Mouse (Mus musculus) thymus, postnatal 36 days (tissue): ENCODE results near the gene Polr2a.
A peak's percentile ranks its signal among the peaks of the same experiment; 100 is the strongest.

Experiments
- DNase-seq, 2 experiments: peaks; one replicate each; pipeline ENCODE4 v3.0.0; 2022; ENCODE audit warnings: mixed read lengths in 2 of 2

The Polr2a gene

DNA sequence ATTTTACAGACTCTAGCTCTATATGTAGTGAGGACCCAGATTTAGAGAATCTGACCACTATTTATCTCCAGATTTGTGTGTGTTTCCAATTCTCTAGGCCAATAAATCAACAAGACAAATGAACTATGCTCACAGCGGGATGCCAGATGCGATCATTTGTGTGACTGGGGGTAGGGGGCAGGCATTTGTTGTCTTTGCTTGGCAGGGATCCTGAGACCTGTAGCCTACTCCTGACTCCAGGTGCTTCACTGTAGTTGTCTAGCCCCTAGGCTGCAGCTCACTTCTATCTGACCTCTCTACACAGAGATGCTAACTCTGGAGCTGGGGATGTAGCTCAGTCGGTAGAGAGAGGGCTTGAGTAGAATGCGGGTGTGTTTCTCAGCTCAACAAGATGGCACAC, 23.4 kb upstream of the Polr2a start:
- no peak for DNase-seq

DNA sequence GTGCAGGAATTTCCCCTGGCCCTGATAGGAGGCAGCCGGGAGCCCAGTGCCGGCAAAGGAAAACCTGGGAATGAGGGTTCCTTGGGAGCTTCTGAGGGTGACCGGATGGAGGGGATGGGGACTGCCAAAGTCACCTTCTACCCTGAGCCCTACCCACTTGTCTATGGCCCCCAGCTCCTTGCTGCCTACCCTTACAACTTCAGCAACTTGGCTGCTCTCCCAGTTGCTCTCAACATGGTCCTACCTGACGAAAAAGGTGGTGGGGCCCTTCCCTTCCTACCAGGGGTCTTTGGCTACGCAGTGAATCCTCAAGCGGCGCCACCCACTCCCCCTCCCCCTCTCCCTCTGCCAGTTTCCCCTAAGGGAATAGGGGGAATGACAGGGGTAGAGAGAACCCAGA, 20.5 kb upstream of the Polr2a start:
- no peak for DNase-seq

DNA sequence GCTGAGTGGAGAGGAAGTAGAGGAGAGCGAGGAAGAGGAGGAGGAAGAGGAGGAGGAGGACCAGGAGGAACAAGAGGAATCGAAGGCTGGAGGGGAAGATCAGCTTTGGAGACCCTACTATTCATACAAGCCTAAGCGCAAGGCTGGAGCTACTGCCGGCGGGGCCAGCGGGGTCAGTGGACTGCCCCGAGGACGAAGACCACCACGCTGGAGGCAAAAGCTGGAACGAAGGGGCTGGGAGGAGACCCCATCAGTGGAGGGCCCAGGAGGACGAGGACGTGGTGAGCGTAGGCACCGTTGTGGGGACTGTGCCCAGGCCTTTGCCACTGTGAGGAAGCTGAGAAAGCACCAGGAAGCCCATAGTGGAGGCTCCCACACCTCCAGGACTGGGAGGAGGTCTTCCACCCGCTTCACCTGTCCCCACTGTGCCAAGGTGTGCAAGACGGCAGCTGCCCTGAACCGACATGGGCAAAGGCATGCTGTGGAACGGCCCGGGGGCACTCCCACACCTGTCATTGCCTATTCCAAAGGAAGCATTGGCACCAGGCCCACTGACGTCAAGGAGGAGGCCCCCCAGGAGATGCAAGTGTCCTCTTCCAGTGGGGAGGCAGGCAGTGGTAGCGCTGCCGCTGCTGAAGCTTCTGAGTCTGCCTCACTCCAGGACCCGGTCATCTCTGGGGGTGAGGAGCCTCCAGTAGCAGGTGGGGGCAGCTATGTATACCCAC, 20.0 kb upstream of the Polr2a start:
- DNase-seq, result no peak

DNA sequence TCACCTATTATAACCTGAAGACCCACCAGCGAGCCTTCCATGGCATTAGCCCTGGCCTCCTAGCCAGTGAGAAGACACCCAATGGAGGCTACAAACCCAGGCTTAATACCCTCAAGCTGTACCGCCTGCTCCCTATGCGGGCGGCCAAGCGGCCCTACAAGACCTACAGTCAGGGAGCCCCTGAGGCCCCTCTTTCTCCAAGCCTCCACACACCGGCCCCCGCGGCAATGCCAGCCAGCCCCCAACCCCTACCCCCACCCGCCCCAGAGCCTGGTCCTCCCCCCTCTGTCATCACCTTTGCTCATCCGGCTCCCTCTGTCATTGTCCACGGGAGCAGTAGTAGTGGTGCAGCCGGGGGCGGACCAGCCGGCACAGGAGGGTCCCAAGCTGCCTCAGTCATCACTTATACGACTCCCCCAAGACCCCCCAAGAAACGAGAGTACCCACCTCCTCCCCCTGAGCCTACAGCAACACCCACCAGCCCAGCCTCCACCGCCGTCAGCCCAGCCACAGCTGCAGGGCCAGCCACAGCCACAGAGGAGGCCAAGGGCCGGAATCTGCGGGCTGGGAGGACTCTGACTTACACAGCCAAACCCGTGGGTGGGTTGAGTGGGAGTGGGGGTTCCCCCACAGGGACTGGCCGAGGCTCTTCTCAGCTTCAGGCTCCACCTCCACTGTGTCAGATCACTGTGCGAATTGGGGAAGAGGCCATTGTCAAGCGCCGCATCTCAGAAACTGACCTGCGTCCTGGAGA, 19.2 kb upstream of the Polr2a start:
- no peak for DNase-seq

DNA sequence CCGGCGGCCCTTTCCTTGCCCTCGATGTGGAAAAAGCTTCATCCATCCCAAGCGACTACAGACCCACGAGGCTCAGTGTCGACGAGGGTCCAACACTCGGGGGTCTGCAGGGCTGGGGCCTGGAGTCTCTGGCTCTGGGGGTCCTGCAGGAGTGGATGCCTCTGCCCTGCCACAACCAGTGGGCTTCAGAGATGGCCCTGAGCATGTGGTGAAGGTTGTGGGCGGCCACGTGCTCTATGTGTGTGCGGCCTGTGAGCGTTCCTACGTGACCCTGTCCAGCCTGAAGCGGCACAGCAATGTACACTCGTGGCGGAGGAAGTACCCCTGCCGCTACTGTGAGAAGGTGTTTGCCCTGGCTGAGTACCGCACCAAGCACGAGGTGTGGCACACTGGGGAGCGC, 18.1 kb upstream of the Polr2a start:
- DNase-seq, result no peak

DNA sequence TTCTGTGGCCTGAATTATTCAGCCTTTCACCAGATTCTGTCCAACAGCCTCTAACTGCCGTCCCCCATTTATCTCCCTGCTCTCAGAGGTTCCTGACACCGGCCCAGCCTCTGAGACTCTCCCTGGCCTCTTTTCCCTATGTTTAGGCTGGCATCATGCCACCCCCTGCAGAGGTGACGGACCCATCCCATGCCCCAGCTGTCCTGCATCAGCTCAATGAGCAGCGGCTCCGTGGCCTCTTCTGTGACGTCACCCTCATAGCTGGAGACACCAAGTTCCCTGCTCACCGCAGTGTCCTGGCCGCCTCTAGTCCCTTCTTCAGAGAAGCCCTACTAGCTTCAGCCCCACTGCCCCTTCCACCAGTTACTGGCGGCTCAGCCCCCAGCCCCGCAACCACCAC, 17.3 kb upstream of the Polr2a start:
- DNase-seq, result no peak

DNA sequence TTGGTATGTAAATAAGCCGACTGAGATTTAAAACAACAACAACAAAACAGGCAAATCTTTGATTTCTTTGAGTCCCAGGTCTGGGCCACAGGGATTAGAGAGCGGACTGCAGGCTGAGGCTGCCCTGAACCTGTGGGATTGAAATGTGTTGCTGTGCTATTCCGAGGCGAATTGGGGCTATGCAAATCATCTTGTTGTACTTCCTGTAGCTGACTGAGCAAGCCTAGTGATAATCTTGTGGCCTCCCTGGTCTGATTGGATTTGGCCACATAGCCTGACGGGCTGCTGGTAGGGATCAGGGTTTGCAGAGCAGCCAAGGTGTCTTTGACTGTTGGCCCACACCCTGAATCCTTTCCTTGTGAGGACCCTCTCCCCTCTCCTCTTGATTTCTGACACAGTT, 16.5 kb upstream of the Polr2a start:
- DNase-seq, result no peak

DNA sequence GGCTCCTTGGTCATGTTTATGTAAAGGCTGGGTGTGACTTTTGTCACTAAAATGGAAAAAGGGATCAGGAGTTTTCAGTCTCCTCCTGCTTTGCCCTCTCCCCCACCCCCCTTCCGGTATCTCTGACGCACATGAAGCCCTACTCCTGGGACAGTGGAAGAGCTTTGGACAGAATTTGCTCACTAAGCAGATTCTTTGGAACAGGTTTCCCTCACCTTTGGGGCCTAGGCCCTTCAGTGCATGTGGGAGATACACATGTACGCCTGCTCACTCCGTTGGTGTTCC, 9.1 kb upstream of the Polr2a start:
- no peak for DNase-seq

DNA sequence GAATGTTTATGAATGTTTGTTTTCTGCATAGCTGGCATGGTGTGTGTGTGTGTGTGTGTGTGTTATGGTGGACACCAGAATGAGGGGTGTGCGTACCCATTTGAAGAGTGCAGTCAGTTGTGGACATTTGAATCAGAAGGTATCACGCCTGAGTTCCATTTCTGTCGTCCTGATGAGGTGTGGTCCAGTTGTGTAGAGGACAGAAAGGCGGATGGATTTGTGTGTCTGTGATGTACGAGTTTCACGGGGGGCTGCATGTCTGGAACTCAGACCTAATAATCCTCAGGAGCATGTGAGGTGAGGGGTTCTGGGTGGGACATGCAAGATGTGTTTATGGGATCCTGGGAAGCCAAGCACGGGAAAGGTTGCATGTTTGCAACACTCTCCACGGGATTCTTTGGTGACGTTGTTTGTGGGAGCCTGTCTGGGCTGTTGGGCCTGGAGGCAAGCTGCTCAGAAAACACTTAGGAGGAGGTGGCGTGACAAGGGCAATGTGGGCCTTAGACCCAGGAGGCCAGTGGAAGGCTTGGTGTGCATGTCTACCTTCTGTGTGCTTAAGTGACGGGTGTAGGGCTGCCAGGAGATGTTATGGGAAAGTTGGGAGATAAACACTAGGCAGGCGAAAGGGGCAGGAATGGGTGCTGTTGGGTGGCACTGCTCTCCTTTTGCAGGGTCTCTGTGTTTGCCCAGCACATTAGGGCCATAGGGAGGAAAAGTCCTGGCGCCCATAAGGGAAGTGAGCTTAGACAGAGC, 8.6 kb upstream of the Polr2a start:
- no peak for DNase-seq

DNA sequence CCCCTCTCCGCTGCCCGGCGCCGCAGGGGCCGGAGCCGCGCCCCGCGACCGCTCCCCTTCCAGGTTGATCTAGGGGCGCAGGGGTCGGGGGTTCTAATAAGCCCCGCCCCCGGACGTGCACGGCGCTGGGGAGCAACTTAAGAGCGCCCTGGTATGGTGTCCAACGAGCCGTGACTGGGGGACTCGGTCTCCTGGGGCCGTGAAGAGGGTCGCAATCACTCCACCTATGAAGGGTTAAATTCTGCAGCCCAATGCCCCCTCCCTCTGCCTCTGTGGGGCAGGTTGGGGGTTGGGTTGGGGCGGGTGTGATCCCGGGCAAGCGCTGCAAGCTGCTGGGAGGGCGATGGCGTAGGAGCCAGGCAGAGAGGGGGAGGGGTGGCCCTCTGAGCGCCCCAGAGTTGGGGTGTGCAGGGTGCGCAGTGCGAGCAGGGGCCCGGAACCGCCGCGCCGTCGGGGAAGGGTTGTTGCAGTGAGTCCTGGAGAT, 7.7 kb upstream of the Polr2a start:
- peak; percentile 88 to 90 for DNase-seq

DNA sequence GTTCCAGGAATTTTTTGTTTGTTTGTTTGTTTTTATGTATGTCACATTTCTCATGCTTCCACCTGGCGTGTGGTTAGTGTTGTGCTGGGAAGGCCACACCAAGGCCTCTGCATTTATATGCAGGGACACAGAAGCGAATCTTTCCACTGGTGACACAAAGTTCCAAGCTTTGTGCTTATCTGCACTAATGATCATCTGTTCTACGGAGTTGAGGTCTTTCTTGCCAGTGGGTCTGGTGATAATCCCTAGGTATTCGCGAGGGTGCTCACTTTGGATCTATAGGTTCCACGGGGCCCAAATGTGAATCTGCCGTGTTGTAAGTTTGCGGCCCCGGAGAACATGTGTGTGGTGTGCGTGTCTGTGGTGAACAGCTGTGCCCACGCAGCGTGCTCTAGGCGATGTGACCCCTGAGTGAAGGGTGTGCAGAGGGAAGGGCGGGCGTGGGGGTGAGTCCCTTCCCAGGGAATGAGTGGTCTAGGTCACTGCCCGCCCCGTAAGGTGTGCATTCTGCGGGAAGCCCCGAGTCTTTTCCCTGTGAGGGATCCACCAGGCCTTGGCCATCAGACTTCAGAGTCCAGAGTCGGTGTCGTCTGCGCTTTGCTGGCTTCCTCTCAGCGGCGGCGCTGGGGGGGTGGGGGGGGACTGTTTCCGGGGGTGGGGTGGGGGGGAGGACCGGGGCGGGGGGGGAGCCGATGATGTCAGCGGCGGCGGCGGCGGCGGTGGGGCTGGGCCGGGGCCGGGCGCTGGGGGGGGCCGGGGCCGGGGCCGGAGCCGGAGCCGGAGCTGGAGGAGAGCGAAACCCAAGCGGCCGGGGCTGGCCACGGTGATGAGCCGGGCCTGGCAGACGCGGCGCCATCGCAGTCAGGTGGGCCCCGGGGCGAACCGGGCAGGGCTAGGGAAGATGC, 7.0 kb upstream of the Polr2a start, which contains the start of gene Zbtb4:
Zbtb4 (plus strand) TSS at position 692 of the 905 bp plus-strand sequence.
- DNase-seq, result peak; percentile 47 to 58

DNA sequence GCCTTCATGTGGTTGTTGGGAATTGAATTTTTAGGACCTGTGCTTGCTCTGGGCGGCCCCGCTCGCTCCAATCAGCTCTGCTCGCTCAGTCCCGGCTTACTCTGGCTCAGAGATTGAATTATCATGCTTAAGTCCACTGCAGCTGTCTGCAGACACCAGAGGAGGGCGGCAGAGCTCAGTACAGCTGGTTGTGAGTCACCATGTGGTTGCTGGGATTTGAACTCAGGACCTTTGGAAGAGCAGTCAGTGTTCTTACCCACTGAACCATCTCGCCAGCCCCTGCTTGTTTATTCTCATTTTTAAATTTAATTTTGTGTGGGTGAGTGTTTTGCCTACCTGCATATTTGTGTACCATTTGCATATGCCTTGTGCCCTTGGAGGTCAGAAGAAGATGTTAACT, 5.1 kb upstream of the Polr2a start:
- DNase-seq, result no peak

DNA sequence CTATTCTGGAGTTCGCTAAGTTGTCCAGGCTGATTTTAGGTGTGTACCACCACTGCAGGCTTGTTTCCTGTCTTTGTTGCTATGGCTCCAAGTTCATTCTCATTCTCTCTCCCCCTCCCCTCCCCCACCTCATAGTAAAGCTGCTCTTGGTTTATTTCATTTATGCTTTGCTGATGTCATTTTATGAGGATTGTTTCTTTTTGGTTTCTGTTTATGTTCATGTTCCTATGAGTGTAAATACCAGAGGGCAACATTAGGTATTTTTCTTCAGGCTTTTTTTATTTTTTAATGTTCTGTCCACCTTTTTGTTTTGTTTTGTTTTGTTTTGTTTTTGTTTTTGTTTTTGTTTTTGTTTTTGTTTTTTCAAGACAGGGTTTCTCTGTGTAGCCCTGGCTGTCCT, 3.4 kb upstream of the Polr2a start, which contains the start of gene Slc35g3:
Slc35g3 (minus strand) TSS at position 101 of the 400 bp plus-strand sequence.
- no peak for DNase-seq

DNA sequence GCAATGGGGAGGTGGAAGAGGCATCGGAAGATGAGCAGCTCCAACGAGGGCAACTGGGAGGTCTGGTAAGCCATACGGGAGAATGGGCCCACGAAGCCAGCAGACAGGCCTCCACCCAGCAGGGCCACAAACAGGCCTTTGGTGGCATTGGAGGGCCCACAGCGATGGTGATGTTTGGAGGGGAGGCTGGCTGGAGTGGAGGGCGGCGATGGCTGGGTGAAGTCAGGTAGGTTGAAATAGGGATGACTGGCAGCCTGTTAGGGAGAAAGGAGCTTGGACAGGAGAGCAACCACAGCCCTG, 2.4 kb upstream of the Polr2a start:
- no peak for DNase-seq

DNA sequence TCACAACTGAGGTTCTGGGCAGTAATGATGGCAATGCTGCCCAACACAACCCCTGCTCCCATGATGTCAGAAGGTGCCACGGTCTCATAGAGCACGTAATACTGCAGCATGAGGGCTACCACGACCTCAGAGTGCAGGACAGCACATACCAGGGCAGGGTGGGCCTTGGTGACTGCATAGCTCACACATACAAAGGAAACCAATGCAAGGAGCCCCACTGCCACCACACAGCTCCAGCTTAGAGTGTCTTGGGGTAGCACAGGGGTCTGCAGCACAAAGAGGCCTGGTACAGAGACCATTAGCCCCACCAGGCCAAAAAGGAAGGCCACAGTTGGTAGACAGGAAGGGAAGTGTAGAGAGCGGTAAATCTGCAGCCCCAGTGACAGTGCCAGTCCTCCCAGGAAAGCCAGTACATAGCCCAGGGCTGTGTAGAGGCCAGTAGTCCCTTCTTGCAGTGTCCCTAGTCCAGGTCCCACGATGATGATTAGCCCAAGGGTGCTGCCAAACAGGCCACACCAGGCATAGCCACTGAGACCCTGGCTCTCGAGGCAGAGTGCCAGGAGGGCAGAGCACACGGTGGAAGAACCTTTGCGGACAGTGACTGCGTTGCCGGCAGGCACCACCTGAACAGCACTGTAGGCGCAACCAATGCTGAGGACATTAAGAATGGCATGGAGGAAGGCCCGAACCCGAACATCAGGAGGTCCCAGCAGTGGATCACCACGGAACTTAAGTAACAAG, 1.9 kb upstream of the Polr2a start:
- no peak for DNase-seq

DNA sequence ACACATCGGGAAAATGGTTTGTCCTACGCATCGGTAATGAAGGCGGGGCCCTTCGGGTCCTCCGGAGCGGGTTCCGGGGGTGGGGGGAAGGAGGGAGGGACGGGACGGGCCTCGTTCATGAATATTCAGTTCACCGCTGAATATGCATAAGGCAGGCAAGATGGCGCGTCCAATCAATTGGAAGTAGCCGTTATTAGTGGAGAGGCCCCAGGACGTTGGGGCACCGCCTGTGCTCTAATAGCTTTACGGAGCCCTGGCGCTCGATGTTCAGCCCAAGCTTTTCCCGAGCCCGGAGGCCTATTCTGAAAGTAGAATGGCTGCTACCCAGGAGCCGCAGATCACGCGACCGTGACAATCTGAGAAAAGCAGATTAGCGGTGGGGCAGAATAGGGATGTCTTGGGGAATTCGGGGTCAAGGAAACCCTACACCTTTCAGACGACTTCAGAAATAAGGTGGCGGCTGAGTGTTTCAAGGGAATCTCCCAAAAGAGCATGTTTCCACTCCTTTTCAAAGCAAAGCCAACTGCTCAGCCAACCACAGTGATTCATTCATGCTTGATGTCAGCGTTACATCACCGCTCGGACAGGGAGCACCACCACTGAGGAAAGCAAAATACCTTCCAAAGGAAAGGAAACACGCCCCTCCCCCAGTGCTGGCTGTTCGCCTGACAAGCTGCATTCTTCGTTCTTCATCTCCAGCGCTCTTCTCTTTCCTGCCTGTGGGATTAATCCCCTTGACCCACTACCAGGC, 709 bp upstream of the Polr2a start:
- peak; percentile 40 to 85 for DNase-seq

DNA sequence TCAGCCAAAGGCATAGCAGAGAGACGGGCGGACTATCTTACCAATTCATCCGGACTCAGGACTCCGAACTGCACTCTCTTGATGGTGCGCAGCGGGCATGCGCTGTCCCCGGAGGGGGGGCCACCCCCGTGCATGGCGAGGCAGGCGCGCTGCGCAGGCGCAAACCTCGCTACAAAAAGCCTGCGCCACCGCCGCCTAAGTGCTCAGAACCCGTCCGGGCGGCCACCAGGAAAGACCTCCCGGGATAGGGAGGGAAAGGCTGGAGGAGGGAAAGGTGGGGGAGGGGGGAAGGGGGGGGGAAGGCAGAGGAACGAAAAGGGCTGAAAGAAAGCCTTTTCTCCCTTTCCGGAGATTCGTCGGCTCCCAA, 364 bp downstream of the Polr2a start:
- peak; percentile 95 to 96 for DNase-seq

DNA sequence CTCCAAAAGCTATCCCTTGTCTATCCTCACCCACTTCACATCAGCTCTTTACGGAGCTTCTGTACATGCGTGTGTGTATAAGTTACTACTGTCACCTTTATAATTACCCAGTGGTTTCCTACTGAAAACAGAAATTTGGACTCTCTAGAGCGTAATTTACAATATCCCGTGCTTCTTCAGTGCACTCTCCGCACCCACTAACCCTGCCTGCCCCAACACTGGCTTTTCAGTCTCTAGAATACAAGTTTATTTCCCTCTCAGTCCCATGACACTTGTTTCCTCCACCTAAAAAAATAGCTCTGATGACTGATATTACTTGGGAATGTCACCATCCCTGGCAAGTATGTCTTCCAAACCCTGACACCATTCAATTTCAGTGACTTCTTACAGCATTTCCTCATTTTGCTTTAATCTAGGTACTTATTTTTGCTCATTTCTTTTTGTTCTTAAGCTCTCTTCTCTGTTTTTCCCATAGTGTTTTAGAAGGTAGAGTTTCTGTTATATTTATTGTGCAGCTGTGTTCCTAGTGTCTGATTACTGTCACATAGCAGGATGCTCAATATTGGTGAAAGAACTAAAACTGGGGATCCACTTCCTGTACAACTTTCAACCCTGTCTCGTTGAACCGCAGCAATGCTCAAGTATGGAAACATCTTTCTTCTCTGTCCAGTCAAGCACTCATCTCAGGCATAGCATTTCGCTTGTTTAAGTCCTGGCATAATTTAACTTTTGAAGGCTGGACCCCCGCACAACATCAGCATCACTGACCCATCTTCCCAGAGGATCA, 941 bp downstream of the Polr2a start:
- no peak for DNase-seq

DNA sequence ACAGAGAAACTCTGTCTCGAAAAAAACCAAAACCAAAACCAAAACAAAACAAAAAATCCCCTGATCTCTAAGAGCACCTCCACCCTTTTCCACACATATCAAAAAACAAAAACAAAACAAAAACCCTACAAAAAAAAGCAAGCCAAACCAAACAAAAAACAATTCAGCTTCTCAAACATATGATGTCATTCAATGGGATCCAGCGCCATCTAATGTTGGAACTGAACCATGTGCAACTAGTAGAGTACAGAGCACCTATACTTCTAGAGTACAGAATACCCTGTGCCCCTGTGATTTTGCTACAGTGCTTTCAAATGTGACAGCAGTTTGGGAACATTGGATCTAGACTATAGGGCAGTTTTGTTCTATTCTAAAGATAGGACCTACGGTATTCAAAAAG, 3.7 kb downstream of the Polr2a start:
- DNase-seq, result no peak

DNA sequence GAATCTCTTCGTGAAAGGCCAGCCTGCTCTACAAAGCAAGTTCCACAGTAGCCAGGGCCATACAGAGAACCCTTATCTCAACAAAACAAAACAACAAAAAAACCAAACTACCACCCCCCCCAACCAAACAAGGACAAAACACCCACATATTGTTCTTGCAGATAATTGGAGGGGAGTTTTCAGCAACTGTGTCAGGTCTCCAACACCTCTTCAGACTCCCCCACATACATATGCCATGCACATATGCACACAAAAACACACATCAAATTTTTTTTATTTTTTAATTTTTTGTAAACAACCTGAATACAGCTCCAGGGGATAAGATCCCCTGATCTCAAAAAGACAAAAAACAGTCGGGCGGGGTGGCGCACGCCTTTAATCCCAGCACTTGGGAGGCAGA, 4.2 kb downstream of the Polr2a start:
- no peak for DNase-seq

DNA sequence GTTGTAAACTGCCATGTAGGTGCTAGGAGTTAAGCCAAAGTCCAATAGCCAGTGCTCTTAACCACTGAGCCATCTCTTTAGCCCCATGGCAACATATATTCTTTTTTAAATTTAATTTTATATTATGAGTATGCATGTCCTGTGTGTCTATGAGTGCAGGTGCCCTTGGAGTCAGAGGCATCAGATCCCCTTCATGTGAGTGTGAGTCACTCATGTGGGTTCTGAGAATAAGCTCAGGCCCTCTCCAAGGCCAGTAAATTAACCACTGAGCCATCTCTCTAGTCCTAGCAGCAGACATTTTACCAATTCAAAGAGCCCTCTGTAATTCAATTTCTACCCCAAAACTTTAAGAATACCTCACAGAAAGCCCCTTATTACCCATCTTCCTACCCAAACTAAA, 5.8 kb downstream of the Polr2a start:
- no peak for DNase-seq
